Mouse (Mus musculus) E14TG2a.4 (cell line): ENCODE data around the gene Btn1a1.

Experiments
- CTCF ChIP-seq: conservative IDR thresholded peaks from 2 replicates; pipeline ENCODE4 v1.5.1; 2014; ENCODE audit warnings: low read length
- NANOG ChIP-seq: IDR thresholded peaks from 2 replicates; pipeline ENCODE4 v1.6.1; 2014; ENCODE audit warnings: borderline replicate concordance, low read length, mixed read lengths
- POU5F1 ChIP-seq: IDR thresholded peaks from 2 replicates; pipeline ENCODE4 v1.6.1; 2014; ENCODE audit warnings: low read length, borderline replicate concordance

DNA sequence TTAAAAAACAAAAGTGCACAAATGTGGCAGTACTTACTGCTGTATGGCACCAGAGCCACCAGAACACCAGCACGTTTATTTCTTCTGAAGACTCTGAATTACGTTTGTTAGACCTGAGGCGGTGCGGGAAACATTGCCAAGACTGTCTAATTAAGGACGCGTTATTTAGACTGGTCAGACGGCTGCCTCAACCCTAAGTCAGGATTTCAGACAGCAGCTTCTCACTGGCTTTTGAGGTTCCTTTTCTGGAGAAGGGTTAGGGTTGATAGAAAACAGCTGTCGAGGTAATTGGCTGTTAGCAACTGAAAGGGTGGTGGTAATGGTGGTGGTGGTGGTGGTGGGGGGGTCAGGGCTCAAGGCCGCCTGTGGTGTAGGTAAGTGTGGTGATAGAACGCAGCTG lies 33.0 kb upstream of the Btn1a1 start:
- TF ChIP-seq CTCF: no peak
- TF ChIP-seq NANOG: no peak
- no peak for TF ChIP-seq POU5F1
